Mouse (Mus musculus): Measurements from ENCODE around the gene Hvcn1. TPM values are rescaled to one million over a fixed set of nuclear protein-coding genes. Genes with fewer than 3 reads are reported as not detected.

Gene Hvcn1
- polyA plus RNA-seq, 1 experiment from 2014 or later, result 10.0 TPM

DNA sequence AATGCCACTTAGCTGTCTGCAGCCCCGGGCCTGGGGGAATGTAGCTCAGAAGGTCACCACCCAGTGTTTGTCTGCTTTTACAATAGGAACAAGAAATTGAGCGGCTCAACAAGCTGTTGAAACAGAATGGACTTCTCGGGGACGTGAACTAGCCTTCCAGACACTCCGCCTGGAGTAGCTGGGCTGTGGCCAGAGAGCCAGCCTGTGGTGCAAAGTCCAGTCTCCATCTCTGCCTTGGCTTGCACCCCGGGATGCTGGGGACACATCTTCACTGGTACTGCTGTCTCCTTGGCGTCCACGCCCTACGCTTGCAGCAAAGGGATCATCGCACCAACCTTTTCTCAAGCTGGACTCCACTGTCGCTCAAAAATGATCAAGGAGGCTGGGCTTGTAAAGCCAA is 33.9 kb downstream of the Hvcn1 start:
- Histone ChIP-seq H3K9ac (no peak overlapping the region), H3K36me3 (peaks cover 34% of the 10 kb centered on the region), H3K4me2 (no peak overlapping the region), H3K27ac (no peak overlapping the region), H3K27me3 (no peaks in the 10 kb centered on the region), H3K4me3 (no peak overlapping the region), H3K4me1 (peaks cover 34% of the 10 kb centered on the region), H3K9me3 (no peaks in the 10 kb centered on the region)
- WGBS, result 90% methylated on average over 11 of the region's 11 CpGs
- no peak for ATAC-seq (ENCODE audit: insufficient number of reproducible peaks, insufficient read depth, low FRiP score, low TSS enrichment, low read depth)

DNA sequence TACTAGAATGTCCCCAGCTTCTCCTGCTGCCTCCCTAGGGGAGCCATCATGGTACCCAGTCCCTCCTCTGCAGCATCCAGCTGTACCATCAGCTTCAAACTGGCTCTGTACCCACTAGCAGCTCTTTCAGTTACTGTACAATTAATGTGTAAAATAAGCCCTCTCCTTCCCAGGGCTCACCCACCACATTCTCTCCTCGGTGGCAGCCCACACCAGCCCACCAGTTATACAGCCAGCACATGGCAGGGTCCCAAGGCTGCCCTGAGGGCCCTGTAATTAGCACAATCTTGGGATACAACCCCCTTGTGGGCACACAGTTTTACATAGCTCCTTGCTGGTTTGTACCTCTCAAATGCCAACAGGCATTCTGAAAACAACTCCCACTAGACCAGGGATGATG is 34.4 kb downstream of the Hvcn1 start:
- 41% methylated on average over 1 of the region's 1 CpGs for WGBS
- peaks cover 34% of the 10 kb centered on the region for H3K36me3 ChIP-seq
- no peak for ATAC-seq (ENCODE audit: insufficient number of reproducible peaks, insufficient read depth, low FRiP score, low TSS enrichment, low read depth)
- peaks cover 29% of the 10 kb centered on the region for H3K4me1 ChIP-seq
- no peaks in the 10 kb centered on the region for H3K9me3 ChIP-seq
- no peak overlapping the region for H3K4me2 ChIP-seq
- H3K27me3 ChIP-seq, result no peaks in the 10 kb centered on the region
- H3K4me3 ChIP-seq, result no peak overlapping the region
- peak overlapping the region; percentile 11; the same call in 1 of the 2 replicates for H3K27ac ChIP-seq
- no peak overlapping the region for H3K9ac ChIP-seq

DNA sequence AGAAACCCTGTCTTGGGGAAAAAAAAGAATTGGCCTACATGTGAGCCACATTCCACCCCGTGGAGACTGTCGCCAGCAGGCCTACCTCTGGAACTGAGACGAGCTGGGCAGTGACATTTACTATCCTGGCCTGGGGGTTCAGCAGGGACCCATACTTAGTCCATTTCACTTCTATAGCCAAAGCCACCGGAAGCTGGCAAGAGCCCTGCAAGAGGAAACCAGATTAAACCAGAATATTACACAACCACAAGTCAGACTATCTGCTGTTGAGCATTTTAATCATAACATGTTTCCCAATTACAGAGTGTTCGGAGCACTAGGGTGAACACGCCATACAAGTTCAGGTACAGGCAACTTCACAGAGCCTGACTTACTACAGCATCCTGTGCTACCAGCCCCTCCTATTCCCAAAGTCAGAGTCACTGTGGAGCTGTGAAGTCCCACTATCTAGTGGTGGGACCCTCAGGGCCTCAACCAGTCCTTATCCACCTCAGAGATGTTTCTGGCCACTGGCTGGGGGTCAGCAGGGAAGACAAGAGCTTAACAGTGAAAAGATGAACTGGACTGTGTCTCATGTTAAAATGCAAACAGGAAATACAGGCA is 36.0 kb downstream of the Hvcn1 start:
- H3K27me3 ChIP-seq, result no peaks in the 10 kb centered on the region
- peaks cover 46% of the 10 kb centered on the region for H3K36me3 ChIP-seq
- peaks cover 15% of the 10 kb centered on the region for H3K4me1 ChIP-seq
- no peak overlapping the region for H3K4me2 ChIP-seq
- no peak overlapping the region for H3K4me3 ChIP-seq
- 78% methylated on average over 6 of the region's 6 CpGs for WGBS
- no peaks in the 10 kb centered on the region for H3K9me3 ChIP-seq
- H3K9ac ChIP-seq, result peak overlapping the region; percentile 49; the same call in 1 of the 2 replicates
- ATAC-seq (ENCODE audit: insufficient number of reproducible peaks, insufficient read depth, low FRiP score, low TSS enrichment, low read depth), result no peak
- H3K27ac ChIP-seq, result no peak overlapping the region

DNA sequence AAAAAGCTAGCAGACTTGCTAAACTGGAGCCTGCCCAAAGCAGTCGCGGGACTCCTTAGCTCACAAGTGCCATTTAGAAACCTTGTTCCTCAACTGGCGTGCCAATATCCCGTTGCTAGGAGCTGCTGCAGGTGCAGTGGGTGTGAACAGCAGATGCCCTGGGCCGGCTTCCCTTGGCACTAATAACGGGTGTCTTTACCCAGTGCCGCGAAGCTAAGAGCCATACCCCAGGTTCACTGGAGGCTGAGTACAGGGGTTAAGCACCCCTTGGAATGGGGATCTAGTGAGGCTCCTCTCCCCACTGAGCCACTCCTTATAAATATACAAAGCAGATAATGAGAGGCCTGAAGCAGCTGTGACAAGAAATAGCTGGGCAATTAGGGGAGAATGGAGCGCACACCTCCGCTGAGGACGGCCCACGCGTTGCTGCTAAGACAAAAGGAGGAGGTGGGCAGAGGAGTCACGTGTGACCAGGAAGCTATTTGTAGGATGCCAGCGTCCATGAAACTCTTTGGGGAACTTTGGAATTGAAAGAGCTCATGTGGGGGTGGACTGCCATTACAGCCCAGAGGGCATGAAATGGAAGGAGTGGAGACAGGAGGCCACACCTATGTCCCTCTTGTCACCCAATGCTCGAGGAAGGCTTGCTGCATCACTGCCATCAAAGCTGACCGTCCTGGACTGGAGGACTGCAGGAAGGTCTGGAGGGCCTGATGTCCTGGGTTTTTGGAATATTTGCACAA is 37.3 kb downstream of the Hvcn1 start:
- no peaks in the 10 kb centered on the region for H3K27me3 ChIP-seq
- no peak overlapping the region for H3K9ac ChIP-seq
- no peak for ATAC-seq (ENCODE audit: insufficient number of reproducible peaks, insufficient read depth, low FRiP score, low TSS enrichment, low read depth)
- no peaks in the 10 kb centered on the region for H3K9me3 ChIP-seq
- peaks cover 10% of the 10 kb centered on the region for H3K4me1 ChIP-seq
- no peak overlapping the region for H3K4me2 ChIP-seq
- peaks cover 55% of the 10 kb centered on the region for H3K36me3 ChIP-seq
- H3K27ac ChIP-seq, result no peak overlapping the region; the same call in 1 of the 2 replicates
- 82% methylated on average over 17 of the region's 17 CpGs for WGBS
- H3K4me3 ChIP-seq, result no peak overlapping the region

DNA sequence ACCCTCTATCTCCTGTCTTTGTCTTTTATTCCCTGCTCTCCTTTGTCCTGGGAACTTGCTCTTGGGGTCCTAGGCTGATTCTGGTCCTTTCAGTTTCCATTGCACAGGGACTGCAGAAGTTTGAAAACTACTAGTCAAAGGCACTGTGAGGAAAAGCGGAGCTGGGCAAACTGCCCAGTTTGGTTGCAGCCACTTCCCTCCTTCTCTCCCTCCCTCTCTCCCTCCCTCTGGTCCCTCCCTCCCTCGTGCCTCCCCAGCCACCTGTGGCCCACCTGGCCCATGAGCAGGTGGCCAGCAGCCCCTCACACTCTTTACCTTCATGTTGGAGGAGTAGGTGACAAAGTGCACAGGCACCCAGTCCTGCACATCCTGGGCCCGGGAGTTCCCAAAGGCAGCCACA is 38.6 kb downstream of the Hvcn1 start:
- 52% methylated on average over 3 of the region's 3 CpGs for WGBS
- H3K4me2 ChIP-seq, result no peak overlapping the region
- no peak overlapping the region for H3K9ac ChIP-seq
- no peaks in the 10 kb centered on the region for H3K4me1 ChIP-seq
- ATAC-seq (ENCODE audit: insufficient number of reproducible peaks, insufficient read depth, low FRiP score, low TSS enrichment, low read depth), result no peak
- H3K36me3 ChIP-seq, result peaks cover 59% of the 10 kb centered on the region
- no peaks in the 10 kb centered on the region for H3K9me3 ChIP-seq
- no peaks in the 10 kb centered on the region for H3K27me3 ChIP-seq
- no peak overlapping the region for H3K27ac ChIP-seq
- no peak overlapping the region for H3K4me3 ChIP-seq

DNA sequence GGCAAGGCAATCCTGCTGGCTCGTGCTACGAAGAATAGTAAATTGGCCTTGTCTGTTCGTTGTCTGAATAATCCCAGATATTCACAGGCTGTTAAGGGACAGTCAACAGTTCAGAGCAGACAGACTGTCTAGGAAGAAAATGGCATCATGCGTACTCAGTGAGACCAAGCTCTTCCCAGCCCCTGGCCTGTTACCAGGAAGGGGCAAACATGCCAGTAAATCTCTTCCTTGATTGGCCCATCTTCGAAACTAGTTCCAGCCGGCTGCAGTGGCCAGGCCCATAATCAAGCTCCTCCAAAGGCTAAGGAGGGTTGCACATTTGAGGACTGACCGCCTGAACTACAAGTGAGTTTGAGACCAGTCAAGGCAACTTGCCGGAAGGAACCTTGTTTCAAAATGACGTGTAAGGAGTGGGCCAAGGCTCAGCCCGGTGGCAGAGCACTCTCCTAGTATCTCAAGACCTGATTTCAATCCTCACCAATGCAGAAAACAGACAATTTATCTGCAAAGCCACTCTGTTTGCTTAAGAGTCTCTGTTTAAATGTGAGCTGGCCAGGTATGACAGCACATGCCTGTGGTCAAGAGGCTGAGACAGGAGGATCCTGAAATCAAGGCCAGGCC is 40.1 kb downstream of the Hvcn1 start:
- Histone ChIP-seq H3K4me1 (no peaks in the 10 kb centered on the region), H3K9ac (no peak overlapping the region), H3K36me3 (peaks cover 52% of the 10 kb centered on the region), H3K9me3 (no peaks in the 10 kb centered on the region), H3K27me3 (no peaks in the 10 kb centered on the region), H3K4me3 (no peak overlapping the region), H3K4me2 (no peak overlapping the region), H3K27ac (no peak overlapping the region)
- no peak for ATAC-seq (ENCODE audit: insufficient number of reproducible peaks, insufficient read depth, low FRiP score, low TSS enrichment, low read depth)
- WGBS, result 85% methylated on average over 10 of the region's 10 CpGs

DNA sequence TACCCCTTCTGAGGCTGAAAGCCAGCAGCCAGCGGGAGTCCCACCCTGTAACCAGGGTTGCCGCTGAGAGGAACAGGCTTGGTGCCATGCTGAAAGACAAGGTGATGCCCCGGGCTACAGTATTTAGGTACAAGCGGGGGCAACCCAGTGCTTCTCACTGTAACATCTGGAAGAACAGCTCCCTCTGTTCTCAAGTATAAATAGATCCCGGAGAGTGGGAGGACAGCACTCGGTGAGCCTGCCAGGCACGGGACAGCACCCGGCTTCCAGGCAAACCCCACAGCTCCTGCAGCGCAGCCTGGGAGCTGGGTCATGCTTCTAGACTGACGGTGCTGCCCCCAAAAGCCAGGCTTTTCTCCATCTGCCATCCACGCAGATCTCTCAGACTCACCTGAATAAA is 40.9 kb downstream of the Hvcn1 start:
- Histone ChIP-seq H3K4me1 (no peaks in the 10 kb centered on the region), H3K27me3 (no peaks in the 10 kb centered on the region), H3K36me3 (peaks cover 48% of the 10 kb centered on the region), H3K4me2 (no peak overlapping the region), H3K9me3 (no peaks in the 10 kb centered on the region), H3K9ac (0 out of 2 replicates have a peak overlapping the region, but pooled peaks have one; percentile 12), H3K27ac (no peak overlapping the region), H3K4me3 (no peak overlapping the region)
- WGBS, result 84% methylated on average over 11 of the region's 11 CpGs
- ATAC-seq (ENCODE audit: insufficient number of reproducible peaks, insufficient read depth, low FRiP score, low TSS enrichment, low read depth), result no peak

DNA sequence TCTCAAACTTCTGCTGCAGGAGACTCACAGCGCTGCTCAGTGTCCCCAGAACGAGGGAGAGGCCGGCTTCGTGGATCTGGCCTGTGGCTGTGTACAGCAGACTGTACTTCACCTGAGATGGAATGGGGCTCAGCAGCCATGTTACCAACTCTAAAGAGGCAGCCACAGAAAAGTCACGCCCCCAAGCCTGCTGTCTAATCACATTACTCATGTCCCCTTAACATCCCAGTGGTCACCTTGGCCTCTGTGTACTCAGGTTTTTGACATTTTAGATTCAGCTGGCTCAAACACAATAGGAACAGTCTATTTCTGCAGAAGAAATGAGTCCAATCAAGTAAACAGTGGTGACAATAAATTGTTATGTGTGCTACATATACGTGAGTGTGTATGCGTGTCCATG is 41.3 kb downstream of the Hvcn1 start:
- no peak for ATAC-seq (ENCODE audit: insufficient number of reproducible peaks, insufficient read depth, low FRiP score, low TSS enrichment, low read depth)
- H3K4me3 ChIP-seq, result no peak overlapping the region
- no peak overlapping the region for H3K4me2 ChIP-seq
- 0 out of 2 replicates have a peak overlapping the region, but pooled peaks have one; percentile 12 for H3K9ac ChIP-seq
- peaks cover 51% of the 10 kb centered on the region for H3K36me3 ChIP-seq
- WGBS, result 90% methylated on average over 7 of the region's 7 CpGs
- no peaks in the 10 kb centered on the region for H3K27me3 ChIP-seq
- H3K4me1 ChIP-seq, result no peaks in the 10 kb centered on the region
- H3K9me3 ChIP-seq, result no peaks in the 10 kb centered on the region
- no peak overlapping the region for H3K27ac ChIP-seq

DNA sequence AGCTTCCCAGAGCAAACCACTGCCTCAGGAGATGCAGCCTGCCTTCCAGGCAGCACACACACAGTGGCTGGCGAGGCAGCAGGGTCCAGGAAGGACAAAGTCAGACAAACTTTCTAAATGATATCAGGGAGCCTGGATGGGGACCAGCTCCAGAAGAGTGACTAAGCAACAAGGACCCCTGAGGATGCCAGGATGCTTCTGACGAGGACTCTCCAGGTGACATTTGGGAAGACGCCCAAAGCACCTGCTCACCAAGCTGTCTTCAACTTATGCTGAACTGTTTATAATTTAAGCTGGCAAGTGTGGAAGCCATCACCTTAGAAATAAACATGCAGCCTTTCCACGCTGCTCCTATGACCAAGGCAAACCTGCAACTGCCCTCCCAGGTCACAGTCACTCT is 42.7 kb downstream of the Hvcn1 start:
- Histone ChIP-seq H3K27ac (no peak overlapping the region), H3K9me3 (no peaks in the 10 kb centered on the region), H3K36me3 (peaks cover 60% of the 10 kb centered on the region), H3K9ac (no peak overlapping the region), H3K27me3 (no peaks in the 10 kb centered on the region), H3K4me2 (no peak overlapping the region), H3K4me1 (no peaks in the 10 kb centered on the region), H3K4me3 (no peak overlapping the region)
- WGBS, result 84% methylated on average over 4 of the region's 4 CpGs
- ATAC-seq (ENCODE audit: insufficient number of reproducible peaks, insufficient read depth, low FRiP score, low TSS enrichment, low read depth), result no peak

DNA sequence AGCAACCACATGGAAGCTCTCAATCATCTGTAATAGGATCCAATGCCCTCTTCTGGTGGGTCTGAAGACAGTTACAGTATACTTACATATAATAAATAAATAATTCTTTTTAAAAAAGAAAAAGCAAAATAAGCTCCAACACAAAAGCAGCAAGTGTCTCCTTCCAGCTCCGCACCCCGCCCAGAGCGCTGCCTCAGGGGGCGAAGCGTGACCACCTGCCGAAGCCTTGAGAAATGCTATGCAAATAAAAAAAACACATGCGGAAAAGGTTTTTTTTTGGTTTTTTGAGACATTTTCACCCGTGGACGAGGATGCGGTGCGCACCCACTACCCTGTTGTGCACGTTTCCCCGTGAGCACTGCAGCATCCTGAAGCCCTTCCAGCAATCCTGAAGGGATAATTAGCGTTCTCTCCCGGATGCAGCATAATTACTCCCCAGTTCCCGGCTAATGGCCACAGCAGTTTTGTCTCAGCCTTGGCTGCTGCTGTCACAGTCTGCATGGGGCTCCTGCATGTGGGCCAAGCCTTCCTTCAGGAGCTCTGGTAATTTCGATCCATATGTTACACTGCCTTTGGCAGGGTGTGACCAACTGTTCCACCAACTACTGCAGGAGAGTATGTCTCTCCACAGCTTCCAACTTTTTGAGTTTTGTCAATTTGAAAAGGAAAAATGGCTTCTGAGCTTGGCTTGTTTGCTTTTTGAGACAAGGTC is 45.4 kb downstream of the Hvcn1 start:
- WGBS, result 76% methylated on average over 17 of the region's 17 CpGs
- no peaks in the 10 kb centered on the region for H3K9me3 ChIP-seq
- peaks cover 78% of the 10 kb centered on the region for H3K36me3 ChIP-seq
- H3K9ac ChIP-seq, result no peak overlapping the region
- H3K4me3 ChIP-seq, result no peak overlapping the region
- H3K27ac ChIP-seq, result no peak overlapping the region
- no peaks in the 10 kb centered on the region for H3K27me3 ChIP-seq
- no peak for ATAC-seq (ENCODE audit: insufficient number of reproducible peaks, insufficient read depth, low FRiP score, low TSS enrichment, low read depth)
- H3K4me2 ChIP-seq, result no peak overlapping the region
- H3K4me1 ChIP-seq, result no peaks in the 10 kb centered on the region

DNA sequence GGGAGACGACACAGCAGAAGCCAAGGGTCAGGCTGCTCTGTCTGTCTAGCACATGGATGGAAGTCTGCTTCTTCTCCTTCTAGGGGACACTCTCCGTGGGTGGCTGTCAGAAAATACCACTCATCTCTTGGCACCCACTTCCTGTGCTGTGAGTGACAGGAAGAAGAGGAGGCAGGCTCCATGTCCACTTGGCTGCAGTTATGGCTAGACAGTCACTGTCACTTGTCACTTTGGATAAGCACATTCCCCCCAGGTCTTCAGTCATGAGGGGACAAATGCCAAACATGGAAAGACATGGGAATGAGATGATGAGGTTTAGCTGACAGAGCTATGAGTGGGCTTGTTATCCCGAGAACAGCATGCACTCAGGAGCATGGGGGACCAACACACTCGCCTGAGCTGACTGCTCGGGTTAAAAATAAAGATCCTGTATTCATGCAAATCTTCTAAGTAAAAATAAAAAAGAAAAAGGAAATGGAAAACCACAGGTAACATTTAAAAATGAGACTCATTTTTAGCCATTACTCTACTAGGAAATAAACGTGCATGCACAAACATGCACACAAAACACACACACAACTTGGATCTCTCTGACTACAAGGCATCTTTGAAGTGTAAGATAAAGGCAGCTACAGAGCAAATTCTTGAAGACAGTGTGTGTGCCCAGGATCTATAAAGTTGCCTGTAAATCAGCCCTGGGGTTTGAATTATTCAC is 51.6 kb downstream of the Hvcn1 start:
- Histone ChIP-seq H3K4me2 (no peak overlapping the region), H3K9ac (no peak overlapping the region), H3K27ac (no peak overlapping the region), H3K36me3 (peaks cover 74% of the 10 kb centered on the region), H3K9me3 (no peaks in the 10 kb centered on the region), H3K4me1 (peaks cover 3% of the 10 kb centered on the region), H3K27me3 (no peaks in the 10 kb centered on the region), H3K4me3 (no peak overlapping the region)
- ATAC-seq (ENCODE audit: insufficient number of reproducible peaks, insufficient read depth, low FRiP score, low TSS enrichment, low read depth), result no peak
- WGBS, result 82% methylated on average over 6 of the region's 6 CpGs
